Mouse (Mus musculus): ENCODE results near the gene Nedd9.

GRCm38 (mm10) chr13:41283256-41283655 lies 203.9 kb downstream of the Nedd9 start:
- TF ChIP-seq CTCF (conservative IDR thresholded peaks at IDR 0.05 in 1 of 2, IDR thresholded peaks at IDR 0.05 in 1 of 2; ENCODE audit: low read depth in 2 of 2, low read length in 2 of 2) (peak; percentile 27 to 95; a peak in 2 of 4 replicates), ZC3H11A (IDR thresholded peaks at IDR 0.05; ENCODE audit: low read depth, low read length) (peak; percentile 89), RCOR1 (conservative IDR thresholded peaks at IDR 0.05; ENCODE audit: low read depth, low read length) (no peak), POLR2A (IDR thresholded peaks at IDR 0.05; ENCODE audit: low read depth, low read length) (no peak)
